Comparison of ENCODE assay signal across 26 mouse cellular contexts in the genomic region with DNA sequence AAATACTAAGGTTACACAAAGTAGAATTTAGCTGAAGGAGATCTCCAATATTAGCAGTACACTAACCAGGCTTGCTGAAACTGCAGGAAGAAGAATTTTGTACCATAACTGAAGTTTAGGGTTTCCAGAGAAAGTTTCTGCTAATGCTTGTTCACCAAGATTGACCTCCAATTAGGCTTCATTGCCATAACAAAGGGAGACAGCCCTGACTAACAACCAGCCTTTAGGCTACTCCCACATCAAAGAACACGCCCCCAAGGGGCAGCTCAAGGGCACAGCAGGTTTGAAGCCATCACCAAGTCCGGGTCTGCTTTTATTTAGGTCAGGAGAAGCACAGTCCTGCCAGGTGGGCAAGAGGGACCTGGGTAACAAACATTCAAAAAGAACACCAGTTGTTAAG. TPM values are rescaled to one million over a fixed set of nuclear protein-coding genes. Genes with fewer than 3 reads are reported as not detected.
"Had no signal": no experiment of that assay in that cellular context is flagged by ENCODE, and none has a peak within 500 bp of the region (broad histone marks: within the 10 kb centered on the region; RNA-seq: fewer than 3 reads in every experiment).

No protein-coding gene starts in this region.

- H3K36me3 ChIP-seq: heart, embryonic 15.5 days; intestine, embryonic 15.5 days; kidney, embryonic 15.5 days; limb, embryonic 12.5 days; liver, embryonic 13.5 days; liver, embryonic 15.5 days had no signal

- H3K4me3 ChIP-seq: heart, adult 2 months; heart, embryonic 13.5 days; heart, embryonic 15.5 days; hindbrain, embryonic 13.5 days; intestine, embryonic 15.5 days; kidney, embryonic 15.5 days; left cerebral cortex, adult 2 months; limb, embryonic 10.5 days; limb, embryonic 12.5 days; liver, embryonic 13.5 days; liver, embryonic 15.5 days had no signal

- H3K9ac ChIP-seq: heart, embryonic 13.5 days; heart, embryonic 15.5 days; hindbrain, embryonic 13.5 days; intestine, embryonic 15.5 days; kidney, embryonic 15.5 days; limb, embryonic 12.5 days; liver, embryonic 13.5 days; liver, embryonic 15.5 days; liver, postnatal 0 days had no signal

- H3K27me3 ChIP-seq: intestine, embryonic 15.5 days; limb, embryonic 12.5 days had no signal

- H3K9me3 ChIP-seq: heart, embryonic 15.5 days; hindbrain, embryonic 13.5 days; intestine, embryonic 15.5 days; kidney, embryonic 15.5 days; limb, embryonic 10.5 days; liver, embryonic 13.5 days; liver, embryonic 15.5 days had no signal

- DNase-seq: gastrocnemius, postnatal 14 days; gastrocnemius, postnatal 36 days; heart, adult 11 months; heart, adult 2 months; heart, postnatal 14 days; heart, postnatal 36 days; kidney, adult 18-20 months; kidney, adult 8-10 months; kidney, postnatal 14 days; kidney, postnatal 36 days; liver; liver, embryonic 13.5 days; liver, postnatal 0 days had no signal

- H3K27ac ChIP-seq: heart, adult 2 months; heart, embryonic 13.5 days; heart, embryonic 15.5 days; hindbrain, embryonic 13.5 days; intestine, embryonic 15.5 days; kidney, embryonic 15.5 days; kidney, postnatal 0 days; limb, embryonic 10.5 days; limb, embryonic 12.5 days; liver, embryonic 13.5 days; liver, embryonic 15.5 days had no signal

RNA-seq across cellular contexts. Expression of a gene that starts 4.6 kb away (rescaled TPM):
- total RNA-seq: hematopoietic stem cell, adult 5-6 weeks had no signal
- polyA plus RNA-seq: inflammation-experienced regulatory T-cells, adult 6 months had no signal

RNA-seq across cellular contexts. Expression of a gene that starts 17.2 kb away (rescaled TPM):
- total RNA-seq: hematopoietic stem cell, adult 5-6 weeks had no signal
- polyA plus RNA-seq: inflammation-experienced regulatory T-cells, adult 6 months; limb, embryonic 10.5 days; limb, embryonic 12.5 days; liver, embryonic 11.5 days; liver, embryonic 13.5 days had no signal
